Comparison of ENCODE assay signal across 29 mouse cellular contexts in the genomic region with DNA sequence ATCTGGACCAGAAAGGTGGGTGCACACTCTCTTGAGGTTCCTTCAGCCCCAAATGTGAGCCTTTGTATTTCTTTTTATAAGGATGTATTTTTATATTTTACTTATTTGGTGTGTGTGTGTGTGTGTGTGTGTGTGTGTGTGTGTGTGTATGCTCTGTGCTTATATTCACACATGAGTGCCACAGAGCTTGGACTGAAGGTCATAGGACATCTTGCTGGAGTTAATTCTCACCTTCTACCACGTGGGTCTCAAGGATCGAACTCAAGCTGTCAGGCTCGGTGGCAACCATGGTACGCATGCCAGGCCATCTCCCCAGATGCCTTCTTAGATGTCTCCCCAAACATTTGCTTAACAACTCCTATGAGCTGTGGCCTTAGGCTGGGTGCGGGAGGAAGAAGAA.
"Had no signal": no experiment of that assay in that cellular context is flagged by ENCODE, and none has a peak within 500 bp of the region (broad histone marks: within the 10 kb centered on the region; RNA-seq: fewer than 3 reads in every experiment).

No protein-coding gene starts in this region.

- H3K4me1 ChIP-seq: heart, embryonic 12.5 days; heart, embryonic 13.5 days; heart, embryonic 15.5 days; intestine, embryonic 15.5 days had no signal

- ATAC-seq: hindbrain, embryonic 16.5 days; hindbrain, postnatal 0 days; inflammation-experienced regulatory T-cells, adult 6 months; intestine, embryonic 15.5 days; intestine, embryonic 16.5 days; intestine, postnatal 0 days had no signal

- H3K4me3 ChIP-seq: heart, adult 2 months; heart, embryonic 10.5 days; heart, embryonic 12.5 days; heart, embryonic 13.5 days; heart, embryonic 15.5 days; hindbrain, embryonic 10.5 days; hindbrain, embryonic 12.5 days; hindbrain, embryonic 13.5 days; hindbrain, embryonic 15.5 days; intestine, embryonic 15.5 days; layer of hippocampus, adult 2 months; left cerebral cortex, adult 2 months had no signal

- H3K27ac ChIP-seq: heart, adult 2 months; heart, embryonic 10.5 days; heart, embryonic 13.5 days; heart, embryonic 15.5 days; hindbrain, embryonic 12.5 days; hindbrain, embryonic 13.5 days; hindbrain, embryonic 14.5 days; hindbrain, embryonic 15.5 days; hindbrain, postnatal 0 days; intestine, embryonic 15.5 days; kidney, postnatal 0 days; layer of hippocampus, adult 2 months; left cerebral cortex, adult 2 months had no signal

- DNase-seq: heart, adult 2 months; heart, postnatal 10 days; heart, postnatal 36 days; heart, postnatal 4 days; kidney, postnatal 10 days; kidney, postnatal 14 days; kidney, postnatal 25 days; kidney, postnatal 4 days; layer of hippocampus, adult 9-11 months; layer of hippocampus, postnatal 36 days had no signal

- H3K36me3 ChIP-seq: heart, embryonic 10.5 days; heart, embryonic 12.5 days; heart, embryonic 13.5 days; heart, embryonic 15.5 days; hindbrain, embryonic 10.5 days; hindbrain, embryonic 12.5 days; hindbrain, embryonic 13.5 days; hindbrain, embryonic 15.5 days; intestine, embryonic 15.5 days had no signal

- H3K27me3 ChIP-seq: heart, embryonic 12.5 days; heart, embryonic 13.5 days; heart, embryonic 15.5 days; hindbrain, embryonic 15.5 days; intestine, embryonic 15.5 days had no signal

- H3K4me2 ChIP-seq: heart, embryonic 11.5 days; heart, embryonic 12.5 days; heart, embryonic 15.5 days; hindbrain, embryonic 12.5 days; hindbrain, embryonic 13.5 days; hindbrain, embryonic 14.5 days; hindbrain, embryonic 15.5 days; intestine, embryonic 15.5 days had no signal

- H3K9ac ChIP-seq: heart, embryonic 12.5 days; heart, embryonic 13.5 days; heart, embryonic 15.5 days; hindbrain, embryonic 12.5 days; hindbrain, embryonic 13.5 days; hindbrain, embryonic 14.5 days; hindbrain, embryonic 15.5 days; intestine, embryonic 15.5 days had no signal

- H3K9me3 ChIP-seq: heart, embryonic 10.5 days; heart, embryonic 12.5 days; heart, embryonic 13.5 days; heart, embryonic 15.5 days; hindbrain, embryonic 10.5 days; hindbrain, embryonic 12.5 days; hindbrain, embryonic 13.5 days; hindbrain, embryonic 15.5 days; intestine, embryonic 15.5 days had no signal
